ENCODE assay signal across 8 mouse cellular contexts in the genomic region with DNA sequence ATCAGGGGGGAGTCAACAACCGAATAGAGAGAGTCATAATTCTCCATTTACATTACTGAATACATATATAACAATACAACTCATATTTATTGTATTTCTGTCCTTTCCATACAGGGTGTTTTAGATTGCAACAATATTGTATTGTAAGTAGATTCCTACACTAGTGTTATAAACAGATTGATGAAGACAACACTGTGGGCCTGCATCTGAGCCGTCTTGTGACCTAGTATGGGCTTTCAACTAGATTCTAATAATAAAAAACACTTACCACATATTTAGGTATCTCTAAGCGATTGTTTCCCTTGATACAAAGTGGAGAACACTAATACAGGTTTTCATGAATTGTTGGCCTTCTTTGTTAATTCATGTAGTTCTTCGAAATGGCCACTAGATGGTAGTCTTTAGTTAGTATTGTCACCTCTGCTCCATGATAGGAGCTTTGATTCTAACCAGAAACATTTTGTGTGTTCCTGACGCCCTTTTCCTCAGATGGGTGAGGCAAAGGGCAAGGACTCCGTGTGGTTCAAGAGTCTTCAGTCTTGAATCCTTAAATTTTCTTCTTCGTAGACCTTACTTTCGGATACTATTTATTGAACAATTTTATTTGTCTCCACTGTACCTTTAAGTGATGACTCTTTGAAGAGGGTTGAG.
A peak's percentile ranks its signal among the peaks of the same experiment; 100 is the strongest.
DNase-seq lines count a peak whose midpoint lies in the region; ATAC-seq and TF ChIP-seq lines count a peak whose summit lies in the region.

No protein-coding gene starts in this region.

- H3K9ac ChIP-seq in liver, adult 2 months (ENCODE audit: low read depth, low read length): no peak overlapping the region
- no peak overlapping the region for H3K9ac ChIP-seq in forebrain, embryonic 15.5 days (replicated peaks)
- no peak overlapping the region for H3K9ac ChIP-seq in intestine, postnatal 0 days (ENCODE audit: low read depth, low read length)

- H3K27me3 ChIP-seq in liver, adult 2 months (ENCODE audit: control insufficient read depth, insufficient read depth, low read length): no peaks in the 10 kb centered on the region
- no peaks in the 10 kb centered on the region for H3K27me3 ChIP-seq in forebrain, embryonic 15.5 days
- no peaks in the 10 kb centered on the region for H3K27me3 ChIP-seq in intestine, postnatal 0 days (replicated peaks; ENCODE audit: control insufficient read depth, insufficient read depth, low read length)

- DNase-seq in liver, adult 2 months (ENCODE audit: extremely low read depth, low read depth, low spot score): peak; percentile 36
- DNase-seq in liver: no peak
- DNase-seq in brain, embryonic 18.5 days (ENCODE audit: low read depth, low spot score): peak; percentile 36
- DNase-seq in thymus, postnatal 25 days: peak; percentile 39
- no peak for DNase-seq in adrenal gland, postnatal 25 days

- no peaks in the 10 kb centered on the region for H3K9me3 ChIP-seq in forebrain, embryonic 15.5 days
- H3K9me3 ChIP-seq in intestine, postnatal 0 days (ENCODE audit: control insufficient read depth): no peaks in the 10 kb centered on the region

- no peaks in the 10 kb centered on the region for H3K36me3 ChIP-seq in liver, adult 2 months (ENCODE audit: control insufficient read depth, insufficient read depth, low read length)
- no peaks in the 10 kb centered on the region for H3K36me3 ChIP-seq in forebrain, embryonic 15.5 days
- no peaks in the 10 kb centered on the region for H3K36me3 ChIP-seq in intestine, postnatal 0 days (ENCODE audit: control insufficient read depth, insufficient read depth)

- peak; percentile 22; the same call in 1 of the 2 replicates for TF ChIP-seq CTCF in liver, adult 2 months (IDR thresholded peaks at IDR 0.05; ENCODE audit: low read depth, low read length)
- TF ChIP-seq CTCF in intestine, postnatal 0 days (IDR thresholded peaks at IDR 0.05; ENCODE audit: low read depth): peak; percentile 84

- H3K27ac ChIP-seq in liver, adult 2 months (replicated peaks; ENCODE audit: insufficient read depth, low read depth, low read length): no peak overlapping the region
- H3K27ac ChIP-seq in forebrain, embryonic 15.5 days (replicated peaks): no peak overlapping the region
- 0 out of 2 replicates have a peak overlapping the region, but pooled peaks have one; percentile 5 for H3K27ac ChIP-seq in intestine, postnatal 0 days (ENCODE audit: low read depth, low read length)

- no peaks in the 10 kb centered on the region for H3K79me2 ChIP-seq in liver, adult 2 months (ENCODE audit: control insufficient read depth, insufficient read depth, low read length)

- H3K4me3 ChIP-seq in liver, adult 2 months (ENCODE audit: insufficient read depth, low read depth, low read length): peak overlapping the region; percentile 43; the same call in 1 of the 2 replicates
- H3K4me3 ChIP-seq in forebrain, embryonic 15.5 days: no peak overlapping the region
- H3K4me3 ChIP-seq in intestine, postnatal 0 days (ENCODE audit: low read depth, low read length): peak overlapping the region; percentile 35

- no peak for TF ChIP-seq POLR2A in liver, adult 2 months (IDR thresholded peaks at IDR 0.05; ENCODE audit: extremely low read depth, insufficient read depth, low read length)

- WGBS in liver, adult 2 months: 16% methylated on average over 8 of the region's 8 CpGs
- WGBS in forebrain, embryonic 15.5 days: 32% methylated on average over 8 of the region's 8 CpGs
- 23% methylated on average over 8 of the region's 8 CpGs for WGBS in intestine, postnatal 0 days

- no peaks in the 10 kb centered on the region; the same call in 1 of the 2 replicates for H3K4me1 ChIP-seq in liver, adult 2 months (ENCODE audit: control insufficient read depth, insufficient read depth, low read length)
- H3K4me1 ChIP-seq in forebrain, embryonic 15.5 days: peaks cover 9% of the 10 kb centered on the region
- no peaks in the 10 kb centered on the region for H3K4me1 ChIP-seq in intestine, postnatal 0 days (replicated peaks; ENCODE audit: control insufficient read depth, insufficient read depth, low read length)

- 0 out of 2 replicates have a peak overlapping the region, but pooled peaks have one; percentile 3 for H3K4me2 ChIP-seq in forebrain, embryonic 15.5 days (replicated peaks)
- peak overlapping the region; percentile 69 for H3K4me2 ChIP-seq in intestine, postnatal 0 days (replicated peaks; ENCODE audit: low read depth)

- peak; percentile 84 for ATAC-seq in forebrain, embryonic 15.5 days (replicated peaks)
- peak; percentile 52; the same call in 1 of the 2 replicates for ATAC-seq in intestine, postnatal 0 days
- ATAC-seq in megakaryocyte progenitor cell, adult 5-6 weeks (replicated peaks; ENCODE audit: poor library complexity): peak; percentile 65

Comparison
In these comparisons a context has a peak if more than half of its experiments do, and no peak if none do; other contexts are left out.
1. DNase-seq: peak in liver, adult 2 months (single experiment), brain, embryonic 18.5 days (single experiment) and thymus, postnatal 25 days (single experiment); none in liver (single experiment) and adrenal gland, postnatal 25 days (single experiment).
2. Peak in every context shown above with its lines, with median percentiles within 50 percentile points of each other: ATAC-seq.